Comparison of ENCODE assay signal across 11 mouse cellular contexts in the genomic region with DNA sequence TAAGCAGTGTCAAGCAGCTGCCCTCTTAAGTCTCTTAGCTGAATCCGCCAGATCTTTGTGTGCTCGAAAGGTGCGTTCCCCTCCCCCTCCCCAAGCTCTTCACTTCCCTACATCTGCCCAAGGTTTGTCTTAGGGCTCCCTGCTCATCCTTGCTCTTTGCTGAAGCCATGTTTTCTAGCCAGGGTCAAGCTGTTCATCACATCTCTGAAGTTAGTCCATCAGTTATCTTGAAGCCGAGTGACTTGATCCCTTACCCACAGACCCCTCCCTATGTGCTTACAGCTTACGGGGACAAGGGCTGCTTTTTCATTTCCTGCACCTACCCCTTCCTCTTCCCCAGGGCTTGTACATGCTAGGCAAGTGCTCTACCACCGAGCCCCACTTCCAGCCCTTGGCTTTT. TPM values are rescaled to one million over a fixed set of nuclear protein-coding genes. Genes with fewer than 3 reads are reported as not detected.
DNase-seq lines count a peak whose midpoint lies in the region; ATAC-seq and TF ChIP-seq lines count a peak whose summit lies in the region.
"Had no signal": no experiment of that assay in that cellular context is flagged by ENCODE, and none has a peak within 500 bp of the region (broad histone marks: within the 10 kb centered on the region; RNA-seq: fewer than 3 reads in every experiment).

No protein-coding gene starts in this region.

- WGBS in lung, embryonic 14.5 days, result 24% methylated on average over 6 of the region's 6 CpGs
- 52% methylated on average over 6 of the region's 6 CpGs for WGBS in forebrain, embryonic 14.5 days
- 12% methylated on average over 6 of the region's 6 CpGs for WGBS in midbrain, embryonic 16.5 days
- 65% methylated on average over 6 of the region's 6 CpGs for WGBS in kidney, adult 2 months

- H3K4me2 ChIP-seq in lung, embryonic 14.5 days, result peak overlapping the region; percentile 23
- H3K4me2 ChIP-seq in forebrain, embryonic 14.5 days (ENCODE audit: low read length), result peak overlapping the region; percentile 42
- H3K4me2 ChIP-seq in midbrain, embryonic 16.5 days (ENCODE audit: low read length), result peak overlapping the region; percentile 49
- H3K4me2 ChIP-seq: liver, embryonic 11.5 days had no signal

- no peak overlapping the region for H3K9ac ChIP-seq in lung, embryonic 14.5 days
- H3K9ac ChIP-seq in forebrain, embryonic 14.5 days (ENCODE audit: low read length), result no peak overlapping the region
- H3K9ac ChIP-seq in midbrain, embryonic 16.5 days (ENCODE audit: low read depth, low read length), result peak overlapping the region; percentile 49

- no peak for TF ChIP-seq POLR2A in kidney, adult 2 months (IDR thresholded peaks at IDR 0.05; ENCODE audit: low read depth, low read length)

- no peaks in the 10 kb centered on the region; the same call in 1 of the 2 replicates for H3K4me1 ChIP-seq in lung, embryonic 14.5 days (ENCODE audit: insufficient read depth)
- 0 out of 2 replicates have a peak, but pooled peaks cover 2% of the 10 kb centered on the region for H3K4me1 ChIP-seq in forebrain, embryonic 14.5 days (ENCODE audit: control insufficient read depth, insufficient read depth, low read length)
- H3K4me1 ChIP-seq in midbrain, embryonic 16.5 days (ENCODE audit: control insufficient read depth, insufficient read depth, low read length), result peaks cover 17% of the 10 kb centered on the region
- H3K4me1 ChIP-seq in kidney, adult 2 months (ENCODE audit: control insufficient read depth, insufficient read depth, low read length), result no peaks in the 10 kb centered on the region

- no peak overlapping the region for H3K27ac ChIP-seq in lung, embryonic 14.5 days (ENCODE audit: low read depth)
- peak overlapping the region; percentile 17; the same call in 1 of the 2 replicates for H3K27ac ChIP-seq in forebrain, embryonic 14.5 days (ENCODE audit: low read depth, low read length)
- H3K27ac ChIP-seq in midbrain, embryonic 16.5 days (ENCODE audit: low read length), result peak overlapping the region; percentile 76
- H3K27ac ChIP-seq in kidney, adult 2 months (ENCODE audit: insufficient read depth, low read depth, low read length), result no peak overlapping the region

- ATAC-seq in lung, embryonic 14.5 days (ENCODE audit: insufficient read depth), result peak; percentile 18; the same call in 1 of the 2 replicates
- peak; percentile 40 for ATAC-seq in forebrain, embryonic 14.5 days
- peak; percentile 68 for ATAC-seq in midbrain, embryonic 16.5 days

- no peaks in the 10 kb centered on the region for H3K36me3 ChIP-seq in lung, embryonic 14.5 days (ENCODE audit: insufficient read depth)
- H3K36me3 ChIP-seq in forebrain, embryonic 14.5 days (ENCODE audit: control insufficient read depth, insufficient read depth, low read length), result no peaks in the 10 kb centered on the region
- no peaks in the 10 kb centered on the region for H3K36me3 ChIP-seq in midbrain, embryonic 16.5 days (ENCODE audit: control insufficient read depth, insufficient read depth, low read length)
- H3K36me3 ChIP-seq in kidney, adult 2 months (ENCODE audit: control insufficient read depth, insufficient read depth, low read length), result no peaks in the 10 kb centered on the region
- H3K36me3 ChIP-seq: G1E had no signal

- no peak for TF ChIP-seq CTCF in lung, embryonic 14.5 days (IDR thresholded peaks at IDR 0.05; ENCODE audit: low read depth)
- no peak for TF ChIP-seq CTCF in kidney, adult 2 months (conservative IDR thresholded peaks at IDR 0.05; ENCODE audit: insufficient read depth, insufficient read length, low read depth, low read length)

- H3K27me3 ChIP-seq in lung, embryonic 14.5 days (ENCODE audit: insufficient read depth, low read length), result no peaks in the 10 kb centered on the region
- H3K27me3 ChIP-seq in forebrain, embryonic 14.5 days (replicated peaks; ENCODE audit: control insufficient read depth, insufficient read depth, low read length), result no peaks in the 10 kb centered on the region
- no peaks in the 10 kb centered on the region for H3K27me3 ChIP-seq in midbrain, embryonic 16.5 days (ENCODE audit: control insufficient read depth, insufficient read depth, low read depth, low read length)
- H3K27me3 ChIP-seq in kidney, adult 2 months (replicated peaks; ENCODE audit: control insufficient read depth, insufficient read depth, low read length), result no peaks in the 10 kb centered on the region

- H3K9me3 ChIP-seq in lung, embryonic 14.5 days (ENCODE audit: low read depth, low read length), result no peaks in the 10 kb centered on the region
- H3K9me3 ChIP-seq in forebrain, embryonic 14.5 days (replicated peaks; ENCODE audit: control insufficient read depth, low read length), result no peaks in the 10 kb centered on the region
- no peaks in the 10 kb centered on the region for H3K9me3 ChIP-seq in midbrain, embryonic 16.5 days (replicated peaks; ENCODE audit: control insufficient read depth, low read length, poor library complexity, severe bottlenecking)
- H3K9me3 ChIP-seq: G1E had no signal

- no peak overlapping the region for H3K4me3 ChIP-seq in lung, embryonic 14.5 days (ENCODE audit: low read depth, low read length)
- 0 out of 2 replicates have a peak overlapping the region, but pooled peaks have one; percentile 3 for H3K4me3 ChIP-seq in forebrain, embryonic 14.5 days (ENCODE audit: low read depth, low read length)
- peak overlapping the region; percentile 5 for H3K4me3 ChIP-seq in midbrain, embryonic 16.5 days (ENCODE audit: low read depth, low read length)
- no peak overlapping the region for H3K4me3 ChIP-seq in kidney, adult 2 months (ENCODE audit: insufficient read depth, low read depth, low read length)

- DNase-seq in lung, embryonic 14.5 days, result peak; percentile 12
- DNase-seq in lung, postnatal 10 days, result no peak
- no peak for DNase-seq in forebrain, embryonic 14.5 days (ENCODE audit: low spot score)
- DNase-seq in thymus, postnatal 25 days, result peak; percentile 67
- DNase-seq in kidney, adult 11 months, result no peak
- DNase-seq in kidney, adult 2 months, result no peak
- DNase-seq: adrenal gland, postnatal 36 days had no signal

RNA-seq across cellular contexts. Expression of a gene that starts 21.4 kb away (rescaled TPM):
- not detected in 2 replicates for polyA plus RNA-seq in lung, embryonic 14.5 days (2014; fragmentation: Nextera tagmentation; extraction: Ambion mirVana)
- polyA plus RNA-seq in forebrain, embryonic 14.5 days (2014; fragmentation: Nextera tagmentation; extraction: Ambion mirVana), result not detected in 2 replicates
- polyA plus RNA-seq in midbrain, embryonic 16.5 days (2015; fragmentation: Nextera tagmentation; extraction: Ambion mirVana), result 0.80 TPM in 1 of 2 replicates, not detected in the other
- 0.31 and 0.38 TPM in 2 replicates for polyA plus RNA-seq in kidney, adult 2 months (2012; rRNA removed)
- polyA plus RNA-seq: cortical plate, adult 2 months; G1E; liver, embryonic 11.5 days had no signal

RNA-seq across cellular contexts. Expression of a gene that starts 22.0 kb away (rescaled TPM):
- polyA plus RNA-seq in lung, embryonic 14.5 days (2014; fragmentation: Nextera tagmentation; extraction: Ambion mirVana), result 0.28 and 0.63 TPM in 2 replicates
- polyA plus RNA-seq in forebrain, embryonic 14.5 days (2014; fragmentation: Nextera tagmentation; extraction: Ambion mirVana), result 1.2 and 1.8 TPM in 2 replicates
- 2.9 and 3.0 TPM in 2 replicates for polyA plus RNA-seq in midbrain, embryonic 16.5 days (2015; fragmentation: Nextera tagmentation; extraction: Ambion mirVana)
- 0.06 TPM in 1 of 2 replicates, not detected in the other for polyA plus RNA-seq in kidney, adult 2 months (2012; rRNA removed)
- polyA plus RNA-seq: G1E had no signal

RNA-seq across cellular contexts. Expression of a gene that starts 50.1 kb away (rescaled TPM):
- polyA plus RNA-seq in lung, embryonic 14.5 days (2014; fragmentation: Nextera tagmentation; extraction: Ambion mirVana), result 65.8 and 72.0 TPM in 2 replicates
- 33.9 and 42.6 TPM in 2 replicates for polyA plus RNA-seq in forebrain, embryonic 14.5 days (2014; fragmentation: Nextera tagmentation; extraction: Ambion mirVana)
- 54.2 and 56.8 TPM in 2 replicates for polyA plus RNA-seq in midbrain, embryonic 16.5 days (2015; fragmentation: Nextera tagmentation; extraction: Ambion mirVana)
- 19.7 and 31.5 TPM in 2 replicates for polyA plus RNA-seq in kidney, adult 2 months (2012; rRNA removed)

Comparison
In these comparisons a context has a peak if more than half of its experiments do, and no peak if none do; other contexts are left out.
1. DNase-seq: peak in lung, embryonic 14.5 days (single experiment) and thymus, postnatal 25 days (single experiment); none in lung, postnatal 10 days (single experiment), forebrain, embryonic 14.5 days (single experiment), kidney, adult 11 months (single experiment) and kidney, adult 2 months (single experiment).
2. ATAC-seq: peak in every context shown above with its lines; median percentile 68 in midbrain, embryonic 16.5 days; 40 in forebrain, embryonic 14.5 days; 18 in lung, embryonic 14.5 days.
3. H3K27ac ChIP-seq: peak in forebrain, embryonic 14.5 days (single experiment) and midbrain, embryonic 16.5 days (single experiment); none in lung, embryonic 14.5 days (single experiment) and kidney, adult 2 months (single experiment).
4. H3K4me3 ChIP-seq: peak in forebrain, embryonic 14.5 days (single experiment) and midbrain, embryonic 16.5 days (single experiment); none in lung, embryonic 14.5 days (single experiment) and kidney, adult 2 months (single experiment).
5. Peak in every context shown above with its lines, with median percentiles within 50 percentile points of each other: H3K4me2 ChIP-seq.